Mouse (Mus musculus): ENCODE measurements around the gene Cdc42ep5.
A peak's percentile ranks its signal among the peaks of the same experiment; 100 is the strongest.

The Cdc42ep5 gene

DNA sequence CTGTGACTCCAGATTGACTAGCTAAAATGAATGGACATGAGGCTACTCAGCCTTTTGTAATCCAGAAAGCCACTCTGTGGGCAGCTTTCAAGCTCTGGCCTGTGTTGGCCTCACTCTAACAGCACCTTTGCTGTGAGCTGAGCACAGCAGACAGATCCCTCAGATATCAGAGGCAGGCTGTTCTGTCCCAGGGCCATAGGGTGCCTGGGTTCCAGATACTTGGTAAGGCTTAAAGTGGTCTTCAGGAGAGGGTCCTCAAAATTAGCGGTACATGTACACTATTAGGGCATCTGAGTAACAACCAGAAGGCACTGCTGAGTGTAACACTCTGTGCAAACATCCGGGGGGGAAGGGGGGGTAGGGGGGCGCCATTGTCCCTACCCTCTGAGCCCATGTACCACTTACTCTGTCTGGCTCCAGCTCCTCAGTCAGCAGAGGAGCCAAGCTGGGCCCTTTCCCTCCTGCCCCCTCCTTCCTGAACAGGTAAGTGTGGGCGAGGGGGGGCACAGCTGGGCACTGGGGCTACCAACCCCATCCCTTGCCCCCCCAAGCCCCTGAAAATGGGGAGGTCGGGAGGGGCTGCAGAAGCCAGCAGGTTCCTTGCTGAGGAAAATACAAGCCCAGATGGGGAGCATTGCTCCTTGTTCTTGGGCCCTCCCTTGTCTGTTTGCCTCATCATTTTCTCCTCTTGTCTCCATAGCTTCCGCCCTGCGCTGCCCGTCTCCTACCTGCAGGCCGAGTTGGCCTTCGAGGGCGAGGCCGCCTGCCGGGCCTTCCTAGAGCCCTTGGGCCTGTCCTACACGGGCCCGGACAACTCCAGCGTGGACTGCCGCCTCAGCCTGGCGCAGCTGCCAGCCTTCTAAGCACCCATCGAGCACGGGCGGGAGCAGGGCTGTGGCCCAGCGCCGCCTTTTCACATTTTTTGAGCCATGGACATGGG lies 18.1 kb downstream of the Cdc42ep5 start:
- DNase-seq (ENCODE audit: low spot score in 2 of 2) = no peak

DNA sequence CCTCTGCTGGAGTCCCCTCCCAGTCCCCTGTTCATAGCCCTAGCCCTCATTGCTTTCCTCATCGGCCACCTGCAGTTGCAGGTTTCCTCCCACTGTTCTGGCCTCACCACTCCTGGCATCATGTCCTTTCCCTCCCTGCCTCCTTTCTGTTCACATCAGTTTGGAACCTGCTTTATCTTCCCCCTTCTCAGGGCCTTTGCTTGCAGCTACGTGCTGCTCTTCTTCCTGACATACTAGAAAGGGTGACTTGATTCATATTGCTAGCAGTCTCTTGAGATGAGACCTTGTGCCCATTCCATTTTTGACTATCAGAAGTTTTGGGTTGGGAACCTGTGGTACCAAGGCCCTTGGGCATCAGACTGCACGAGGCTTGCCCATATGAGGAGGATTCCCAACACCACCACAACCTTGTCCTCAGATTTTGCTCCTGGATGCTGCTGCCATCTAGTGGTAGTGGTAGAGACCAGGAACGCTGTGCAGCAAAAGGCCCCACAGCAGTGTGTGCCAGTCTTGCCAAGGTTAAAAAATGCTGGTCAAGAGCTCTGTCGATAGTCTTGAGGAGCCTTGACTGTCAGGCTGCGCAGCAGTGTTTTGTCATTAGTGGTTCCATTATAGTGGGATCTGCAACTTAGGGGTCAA lies 19.0 kb downstream of the Cdc42ep5 start:
- peak; percentile 42 to 68 for DNase-seq (ENCODE audit: low spot score in 2 of 2)

DNA sequence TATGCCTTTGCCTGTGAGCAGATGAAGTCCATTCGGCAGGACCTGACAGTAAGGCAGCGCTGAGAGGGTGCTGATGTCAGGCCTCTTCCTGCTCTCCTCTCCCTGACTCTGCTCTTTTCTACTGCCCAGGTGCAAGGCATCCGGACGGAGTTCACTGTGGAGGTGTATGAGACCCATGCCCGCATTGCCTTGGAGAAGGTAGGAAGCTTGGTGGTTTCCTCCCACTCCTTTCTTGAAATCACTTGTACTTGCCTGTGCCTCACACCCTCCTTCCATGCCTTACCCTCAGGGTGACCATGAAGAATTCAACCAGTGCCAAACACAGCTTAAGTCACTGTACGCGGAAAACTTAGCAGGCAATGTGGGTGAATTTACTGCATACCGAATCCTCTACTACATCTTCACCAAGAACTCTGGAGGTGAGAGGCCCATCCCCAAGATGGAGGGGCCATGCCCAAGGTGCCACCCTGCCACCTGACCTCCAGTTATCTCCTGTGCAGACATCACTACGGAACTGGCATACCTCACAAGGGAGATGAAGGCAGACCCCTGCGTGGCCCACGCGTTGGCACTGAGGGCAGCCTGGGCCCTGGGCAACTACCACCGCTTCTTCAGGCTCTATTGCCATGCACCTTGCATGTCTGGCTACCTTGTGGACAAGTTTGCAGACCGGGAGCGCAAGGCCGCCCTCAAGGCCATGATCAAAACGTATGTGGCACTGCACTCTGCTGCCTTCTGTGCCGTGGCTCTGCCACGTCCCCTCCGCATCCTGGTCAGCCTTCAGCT lies 19.7 kb downstream of the Cdc42ep5 start:
- DNase-seq (ENCODE audit: low spot score in 2 of 2) = no peak

DNA sequence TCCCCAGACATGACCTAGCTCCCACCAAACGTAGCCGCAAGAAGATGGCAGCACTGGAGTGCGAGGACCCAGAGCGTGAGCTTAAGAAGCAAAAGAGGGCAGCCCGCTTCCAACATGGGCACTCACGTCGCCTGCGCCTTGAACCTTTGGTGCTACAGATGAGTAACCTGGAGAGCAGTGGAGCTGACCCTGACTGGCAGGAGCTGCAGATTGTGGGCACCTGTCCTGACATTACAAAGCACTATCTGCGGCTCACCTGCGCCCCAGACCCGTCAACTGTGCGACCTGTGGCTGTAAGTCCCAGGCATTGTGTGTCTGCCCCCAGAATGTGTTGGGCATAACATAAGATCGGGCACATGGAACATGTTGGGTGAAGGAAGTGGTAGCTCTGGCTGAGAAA lies 20.6 kb downstream of the Cdc42ep5 start:
- no peak for DNase-seq (ENCODE audit: low spot score in 2 of 2)

DNA sequence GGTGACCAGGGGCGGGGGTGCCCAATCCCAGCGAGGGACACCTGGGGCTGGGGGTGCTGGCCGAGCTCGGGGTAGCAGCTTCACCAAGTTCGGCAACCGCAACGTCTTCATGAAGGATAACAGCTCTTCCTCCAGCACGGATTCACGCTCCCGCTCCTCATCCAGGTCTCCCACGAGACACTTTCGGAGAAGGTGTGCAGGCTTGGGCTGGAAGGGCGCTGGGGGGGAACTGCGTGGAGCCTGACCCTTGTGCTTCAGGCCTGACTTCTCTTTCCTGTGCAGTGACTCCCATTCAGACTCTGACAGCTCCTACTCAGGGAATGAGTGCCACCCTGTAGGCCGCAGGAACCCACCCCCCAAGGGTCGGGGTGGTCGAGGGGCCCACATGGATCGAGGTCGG lies 21.2 kb downstream of the Cdc42ep5 start:
- no peak for DNase-seq (ENCODE audit: low spot score in 2 of 2)

DNA sequence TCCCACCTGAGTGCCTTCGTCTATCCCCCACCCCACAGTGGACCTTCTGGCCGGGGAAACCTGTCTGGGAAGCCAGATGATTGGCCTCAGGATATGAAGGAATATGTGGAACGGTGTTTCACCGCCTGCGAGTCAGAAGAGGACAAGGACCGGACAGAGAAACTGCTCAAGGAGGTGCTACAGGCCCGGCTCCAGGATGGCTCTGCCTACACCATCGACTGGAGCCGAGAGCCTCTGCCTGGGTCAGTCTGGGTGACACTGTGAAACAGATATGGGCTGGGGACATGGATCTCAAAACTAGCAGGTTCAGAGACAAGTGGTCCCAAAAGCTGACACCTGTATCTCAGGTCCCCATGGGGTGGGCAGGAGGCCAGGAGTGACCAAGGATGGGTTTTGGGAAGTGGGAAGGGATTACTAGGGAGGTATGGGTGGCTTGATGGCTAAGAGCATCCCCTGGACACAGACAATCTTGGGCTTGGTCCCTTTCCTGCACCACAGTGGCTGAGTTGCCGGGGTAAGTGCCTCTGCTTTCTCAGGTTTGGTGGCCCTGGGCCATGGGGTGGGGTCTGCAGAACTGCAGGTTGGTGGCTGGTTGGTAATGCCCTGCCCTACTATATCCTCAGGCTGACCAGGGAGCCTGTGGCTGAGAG lies 21.7 kb downstream of the Cdc42ep5 start:
- no peak for DNase-seq (ENCODE audit: low spot score in 2 of 2)

DNA sequence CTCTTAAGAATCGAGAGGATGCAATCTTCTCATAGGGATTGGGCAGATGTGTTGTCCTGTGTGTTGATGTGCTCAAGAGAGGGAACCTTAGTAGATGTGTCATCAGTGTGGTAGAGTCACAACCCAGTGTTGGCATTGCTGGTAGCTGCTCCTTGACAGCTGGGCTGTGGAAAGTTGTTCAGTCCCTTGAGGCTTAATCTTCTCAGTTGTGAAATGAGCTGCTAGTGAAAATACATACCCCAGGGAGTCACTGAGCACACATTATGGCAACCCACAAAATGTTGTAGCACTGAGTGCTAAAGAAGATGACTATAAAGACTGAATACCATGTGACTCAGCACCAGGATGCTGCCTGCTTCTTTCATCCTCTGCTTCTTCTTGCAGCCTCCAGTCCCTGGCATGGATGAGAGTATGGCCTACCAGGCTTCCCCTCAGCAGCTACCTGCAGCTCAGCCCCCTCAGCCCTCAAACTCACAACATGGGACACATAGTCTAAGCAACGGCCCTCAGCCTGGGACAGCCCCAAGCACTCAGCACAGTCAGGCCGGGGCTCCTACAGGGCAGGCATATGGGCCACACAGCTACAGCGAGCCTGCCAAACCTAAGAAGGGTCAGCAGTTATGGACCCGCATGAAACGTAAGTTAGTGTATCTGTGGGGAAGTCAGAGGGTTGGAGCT lies 22.9 kb downstream of the Cdc42ep5 start:
- DNase-seq (ENCODE audit: low spot score in 2 of 2) = no peak

DNA sequence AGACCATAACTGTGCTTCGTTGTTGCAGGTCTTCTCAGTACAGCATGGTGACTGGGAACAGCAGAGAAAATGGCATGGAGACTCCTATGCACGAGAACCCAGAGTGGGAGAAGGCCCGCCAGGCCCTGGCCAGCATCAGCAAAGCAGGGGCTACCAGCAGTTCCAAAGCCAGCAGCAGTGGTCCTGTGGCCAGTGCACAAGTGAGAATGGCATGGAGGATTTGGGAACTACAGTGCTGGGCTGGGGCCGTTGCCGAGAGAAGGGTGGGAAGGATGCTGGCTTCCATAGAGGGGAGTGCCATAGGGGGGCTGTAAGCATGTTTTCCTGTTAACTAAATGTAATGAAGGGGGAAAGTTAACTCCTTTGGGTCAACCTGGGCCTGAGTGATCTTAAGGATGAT lies 25.3 kb downstream of the Cdc42ep5 start:
- DNase-seq (ENCODE audit: low spot score in 2 of 2) = no peak

DNA sequence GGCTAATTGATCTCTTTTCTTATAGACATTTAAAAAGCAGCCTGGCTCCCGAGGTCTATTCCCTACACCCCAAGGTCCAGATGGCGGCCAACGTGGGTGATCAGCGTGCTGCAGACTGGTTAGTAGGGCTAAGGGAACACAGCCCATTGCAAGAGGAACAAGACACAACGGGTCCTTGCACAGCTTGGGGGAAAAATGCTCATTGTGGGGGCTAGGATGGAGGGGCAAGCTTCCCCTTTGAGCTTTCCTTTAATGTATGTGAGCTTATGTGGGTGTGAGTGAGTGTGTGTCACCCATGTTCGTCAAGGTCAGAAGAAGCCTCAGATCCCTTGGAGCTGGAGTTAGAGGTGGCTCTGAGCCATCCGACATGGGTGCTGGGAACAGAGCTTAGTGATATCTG lies 26.0 kb downstream of the Cdc42ep5 start:
- no peak for DNase-seq (ENCODE audit: low spot score in 2 of 2)

DNA sequence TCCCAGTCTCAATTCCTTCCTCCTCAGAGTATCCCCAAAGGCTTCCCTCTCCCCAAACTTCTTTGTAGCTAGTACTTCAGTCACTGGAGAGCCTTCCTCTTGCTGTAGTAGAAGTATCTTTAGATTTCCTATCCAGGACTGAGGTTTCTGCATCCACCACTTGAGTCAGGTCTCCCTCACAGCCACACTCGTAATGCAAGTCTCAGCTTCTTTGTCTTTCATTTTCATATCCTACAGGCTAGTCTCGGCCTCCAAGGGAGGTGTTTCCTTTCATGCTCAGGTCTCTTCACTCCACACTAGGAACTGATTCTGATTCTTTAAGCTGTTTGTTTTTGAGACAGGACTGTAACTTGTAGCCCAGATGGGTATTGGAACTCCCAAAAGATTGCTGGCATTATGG lies 26.5 kb downstream of the Cdc42ep5 start:
- no peak for DNase-seq (ENCODE audit: low spot score in 2 of 2)

DNA sequence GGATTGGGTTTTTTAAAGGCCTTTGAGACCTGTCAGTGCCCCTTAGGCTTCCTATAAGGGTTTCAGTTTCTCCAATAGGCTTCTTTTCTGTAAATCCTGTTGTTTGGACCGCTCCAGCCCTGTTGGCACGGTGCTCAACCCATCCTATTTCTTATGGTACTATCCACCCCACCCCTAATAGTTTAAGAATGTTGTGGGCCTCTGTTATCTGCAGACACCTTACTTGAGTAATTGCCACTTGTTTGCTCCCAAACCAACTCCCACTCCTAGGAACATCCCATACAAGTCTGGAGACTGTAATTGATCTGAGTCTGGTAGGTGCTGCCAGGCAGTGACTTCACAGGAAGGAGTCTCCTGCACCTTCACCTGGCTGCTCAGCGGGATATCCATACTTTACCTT lies 26.9 kb downstream of the Cdc42ep5 start:
- DNase-seq (ENCODE audit: low spot score in 2 of 2) = no peak

DNA sequence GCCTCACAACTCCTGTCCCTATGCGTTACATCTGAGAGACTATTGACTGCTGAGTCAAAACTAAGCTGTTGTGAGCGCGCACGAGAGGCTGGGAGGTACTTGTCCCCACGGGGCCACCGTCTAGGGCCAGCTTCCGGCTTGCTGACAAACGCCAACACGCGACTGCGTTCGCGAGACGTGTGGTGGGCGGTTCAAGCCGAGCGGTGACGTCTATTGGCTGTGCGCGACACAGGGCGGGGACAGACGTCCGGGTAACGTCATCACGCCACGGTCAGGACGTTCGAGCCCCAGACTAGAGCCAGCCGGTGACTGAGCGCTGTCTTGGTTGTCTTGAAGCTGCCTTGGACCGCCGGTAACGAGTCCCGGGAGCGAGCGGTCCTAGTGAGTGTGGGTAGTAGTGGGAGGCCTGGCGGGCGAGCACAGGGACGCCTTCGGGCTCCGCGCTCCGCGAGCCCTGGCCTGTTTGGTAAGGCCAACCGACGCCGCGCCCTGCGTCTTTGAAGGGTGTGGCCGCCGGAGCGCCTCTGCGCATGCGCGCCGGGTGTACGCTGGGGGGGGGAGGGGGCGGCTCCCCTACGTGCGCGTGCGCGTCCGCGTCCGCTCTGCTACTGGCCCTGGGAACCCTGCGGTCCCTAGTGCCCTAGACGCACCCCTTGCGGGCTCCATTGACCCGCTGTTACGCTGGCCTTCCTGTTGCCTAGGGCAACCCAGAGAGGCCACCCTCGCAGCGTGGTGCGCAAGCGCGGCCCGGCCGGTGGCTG lies 27.7 kb downstream of the Cdc42ep5 start, which contains the start of gene Leng8:
TSS of gene Leng8 (plus strand) at position 269 of the 761 bp plus-strand sequence.
- DNase-seq (ENCODE audit: low spot score in 2 of 2) = peak; percentile 98 to 99

DNA sequence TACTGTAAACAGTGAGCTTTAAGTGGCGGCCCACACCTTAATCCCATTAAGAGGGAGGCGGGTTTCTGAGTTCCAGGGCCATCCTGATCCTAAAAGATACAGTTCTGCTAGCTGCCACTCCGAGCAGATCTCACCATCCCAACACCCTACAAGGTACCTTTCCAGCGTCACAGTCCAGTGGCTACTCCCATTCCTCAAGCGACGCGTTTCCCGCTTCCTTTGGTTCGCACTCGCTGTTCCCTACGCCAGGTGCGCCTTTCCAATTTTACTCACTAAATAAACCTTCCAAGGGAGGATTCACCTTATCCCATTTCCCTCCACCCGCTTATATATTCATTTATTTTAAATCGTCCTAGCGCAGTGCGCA lies 28.3 kb downstream of the Cdc42ep5 start:
- DNase-seq (ENCODE audit: low spot score in 2 of 2) = peak in 1 of 2 experiments; percentile 44

DNA sequence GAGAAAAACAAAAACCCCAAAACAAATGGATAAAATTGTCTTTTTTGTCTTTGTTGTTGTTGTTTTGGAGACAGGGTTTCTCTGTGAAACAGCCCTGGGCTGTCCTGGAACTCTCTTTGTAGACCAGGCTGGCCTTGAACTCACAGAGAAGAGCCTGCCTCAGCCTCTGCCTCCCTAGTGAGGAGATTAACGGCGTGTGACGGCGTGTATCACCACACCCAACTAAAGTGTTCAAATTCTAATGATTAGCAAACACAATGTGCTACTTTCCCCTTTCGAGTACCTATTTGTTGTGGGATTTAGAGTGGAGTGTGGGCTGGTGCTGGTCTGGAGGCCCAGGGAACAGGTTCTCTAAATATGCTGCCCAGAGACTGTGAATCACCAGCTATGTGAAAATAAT lies 29.7 kb downstream of the Cdc42ep5 start:
- DNase-seq (ENCODE audit: low spot score in 2 of 2) = no peak

DNA sequence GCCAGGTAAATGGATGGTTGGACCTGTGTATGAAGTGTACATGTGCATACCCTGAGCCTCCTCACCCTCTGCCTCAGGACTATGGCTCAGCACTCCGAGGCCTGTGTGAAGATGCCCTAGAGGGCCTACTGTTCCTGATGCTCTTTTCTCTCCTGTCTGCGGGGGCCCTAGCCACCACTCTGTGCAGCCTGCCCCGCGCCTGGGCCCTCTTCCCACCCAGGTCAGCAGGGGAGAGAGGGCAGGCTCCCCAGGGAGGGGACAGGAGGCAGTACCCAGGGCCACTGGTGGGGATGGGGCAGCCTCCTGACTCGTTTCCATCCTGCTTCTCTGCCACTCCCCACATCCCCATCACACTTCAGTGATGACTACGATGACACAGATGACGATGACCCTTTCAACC lies 31.7 kb downstream of the Cdc42ep5 start:
- DNase-seq (ENCODE audit: low spot score in 2 of 2) = no peak

DNA sequence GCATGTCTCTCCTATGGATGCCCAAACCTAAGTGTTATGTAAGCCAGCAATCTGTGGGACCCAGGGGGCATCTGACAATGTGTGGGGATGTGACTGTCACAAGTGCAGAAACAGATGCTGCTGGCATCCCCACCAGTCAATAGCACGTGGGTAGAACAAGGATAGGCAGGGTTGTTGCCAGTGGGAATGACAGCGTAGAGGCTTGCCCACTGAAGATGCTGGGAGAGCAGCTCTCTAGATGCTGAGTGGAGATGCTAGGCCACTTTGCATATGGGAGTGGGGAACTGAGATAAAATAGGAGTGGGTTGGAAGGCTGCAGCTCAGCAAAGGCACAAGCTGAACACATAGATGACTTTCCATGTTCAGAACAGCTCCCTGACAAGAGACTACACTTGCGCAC lies 32.1 kb downstream of the Cdc42ep5 start:
- DNase-seq (ENCODE audit: low spot score in 2 of 2) = no peak

DNA sequence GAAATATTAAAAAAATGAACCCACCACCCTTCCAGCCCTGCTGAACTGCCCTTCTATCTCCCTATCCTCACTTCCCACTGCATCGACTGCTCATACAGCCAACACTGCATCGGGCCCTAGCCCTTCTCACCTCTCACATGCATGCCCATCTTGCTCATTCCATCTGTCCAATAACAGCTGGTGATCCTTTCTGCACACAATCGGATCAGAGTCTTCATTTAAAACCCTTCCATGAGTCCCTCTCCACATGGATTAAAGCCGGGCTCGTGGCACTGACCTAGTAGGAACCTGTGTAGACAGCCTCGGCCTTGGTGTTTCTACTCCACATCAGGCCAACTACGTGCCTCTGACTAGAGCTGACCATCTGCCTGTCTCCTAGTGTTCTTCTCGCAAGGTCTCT lies 32.7 kb downstream of the Cdc42ep5 start:
- no peak for DNase-seq (ENCODE audit: low spot score in 2 of 2)

DNA sequence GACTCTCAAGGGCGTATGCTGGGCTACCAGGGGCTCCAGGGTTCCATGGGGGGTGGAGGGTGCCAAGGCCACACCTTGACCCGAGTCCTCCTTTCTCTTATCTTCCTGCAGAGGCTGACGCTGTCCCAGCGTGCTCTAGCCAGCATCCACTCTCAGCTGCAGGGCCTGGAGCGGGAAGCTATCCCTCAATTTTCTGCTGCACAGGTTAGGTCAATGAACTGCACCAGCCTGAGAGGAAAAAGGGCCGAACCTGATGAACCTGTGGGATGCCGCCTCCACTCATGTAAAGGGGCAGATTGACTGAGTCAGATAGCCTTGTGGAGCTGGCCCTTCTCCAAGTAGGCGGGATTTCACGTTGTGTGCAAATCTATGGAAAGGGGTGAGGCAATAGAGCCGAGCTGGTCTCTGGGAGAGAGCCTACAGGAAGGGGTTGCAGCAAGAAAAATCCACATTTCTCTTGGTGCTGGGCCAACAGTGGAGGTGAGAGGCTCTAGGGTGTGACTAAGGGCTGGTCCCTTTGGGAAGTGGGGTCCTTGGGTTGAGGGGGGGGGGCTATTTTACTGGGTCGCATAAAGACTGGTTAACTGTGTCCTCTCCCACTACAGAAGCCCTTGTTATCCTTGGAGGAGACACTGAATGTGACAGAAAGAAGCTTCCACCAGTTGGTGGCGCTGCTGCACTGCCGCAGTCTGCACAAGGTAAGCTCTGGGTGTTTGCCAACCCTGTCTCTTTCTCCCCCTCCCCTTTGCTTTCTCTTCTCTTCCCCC lies 33.8 kb downstream of the Cdc42ep5 start:
- peak; percentile 69 to 88 for DNase-seq (ENCODE audit: low spot score in 2 of 2)

DNA sequence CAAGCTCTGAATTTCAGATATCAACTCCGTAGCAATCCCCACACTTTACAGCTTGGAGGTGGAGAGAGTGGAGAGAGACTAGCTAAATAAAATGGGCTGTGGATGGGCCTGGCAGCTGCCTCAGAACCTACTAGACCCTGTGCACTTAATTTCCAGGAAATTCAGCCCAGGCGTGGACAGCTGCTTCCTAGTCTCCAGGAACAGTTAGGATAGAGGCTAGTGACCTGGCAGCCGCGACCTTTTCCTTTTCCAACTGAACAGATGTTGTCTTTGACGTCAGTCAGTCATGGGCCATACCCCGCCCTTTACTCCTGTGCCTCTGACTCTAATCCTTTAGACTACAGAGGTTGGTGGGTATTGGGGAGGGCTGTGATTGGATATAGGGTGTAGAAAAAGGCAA lies 35.8 kb downstream of the Cdc42ep5 start:
- no peak for DNase-seq (ENCODE audit: low spot score in 2 of 2)

DNA sequence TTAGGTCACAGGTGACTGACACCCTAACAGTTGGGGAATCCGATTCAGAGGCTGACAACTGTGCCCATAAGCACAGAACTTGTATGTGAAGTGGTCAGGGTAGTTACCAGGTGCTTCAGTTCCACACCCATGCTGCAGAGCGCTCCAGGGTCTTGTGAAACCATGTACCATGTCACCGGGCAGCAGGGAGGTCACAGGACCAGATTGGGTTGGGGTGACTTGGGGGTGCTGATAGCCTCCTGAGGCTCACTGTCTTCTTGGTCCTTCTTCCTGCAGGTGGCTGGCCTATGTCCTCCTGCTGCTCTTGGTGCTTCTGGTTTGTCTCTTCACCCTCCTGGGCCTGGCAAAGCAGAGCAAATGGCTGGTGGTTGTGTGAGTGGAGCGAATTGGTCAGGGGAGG lies 36.8 kb downstream of the Cdc42ep5 start:
- DNase-seq (ENCODE audit: low spot score in 2 of 2) = no peak
